Mouse (Mus musculus) lung, adult 10 weeks (tissue): Measurements from ENCODE around the gene Rheb. TPM values are rescaled to one million over a fixed set of nuclear protein-coding genes. Genes with fewer than 3 reads are reported as not detected.

Source experiments
- polyA plus RNA-seq: library from polyadenylated mRNA; stranded (reverse); fragments of 350-450 nt; fragmentation: Illumina TruSeq; extraction: RNeasy Lipid Tissue Mini Kit (QIAGEN cat#74804); gene quantifications from one replicate; pipeline ENCODE4 v1.2.3, GENCODE M21; 2014; ENCODE audit warnings: low read depth, low replicate concordance; ENCODE audit not compliant: insufficient read depth

Gene Rheb
- polyA plus RNA-seq: 90.1 TPM

GRCm38 (mm10) chr5:24842274-24843102 lies at the start of gene Rheb:
Rheb (minus strand) TSS chr5:24842624.

GRCm38 (mm10) chr5:24757816-24758215 lies 84.6 kb downstream of the Rheb start, which contains the start of gene Crygn:
Crygn (minus strand) TSS chr5:24758008.

Other genes with a start within 250 kb of the Rheb start
- 12.3 TPM for gene Smarcd3, start 218.2 kb downstream of the Rheb start, polyA plus RNA-seq
- 35.2 TPM for gene Nub1, start 157.1 kb downstream of the Rheb start, polyA plus RNA-seq
- 0.54 TPM for gene Wdr86, start 111.9 kb downstream of the Rheb start, polyA plus RNA-seq
- gene Crygn, start 84.6 kb downstream of the Rheb start, polyA plus RNA-seq: 0.94 TPM